ENCODE assay signal across 8 mouse cellular contexts in genomic region chr1:154032669-154033099, GRCm38 (mm10).
DNase-seq lines count a peak whose midpoint lies in the region; ATAC-seq lines count a peak whose summit lies in the region.

No protein-coding gene starts in this region.

- WGBS in hindbrain, embryonic 11.5 days, result 20% methylated on average over 14 of the region's 14 CpGs
- WGBS in lung, embryonic 16.5 days, result 14% methylated on average over 14 of the region's 14 CpGs

- H3K9me3 ChIP-seq in hindbrain, embryonic 11.5 days (ENCODE audit: control insufficient read depth, low read length), result no peaks in the 10 kb centered on the region
- no peaks in the 10 kb centered on the region for H3K9me3 ChIP-seq in lung, embryonic 16.5 days (ENCODE audit: control insufficient read depth, low read length)

- no peaks in the 10 kb centered on the region for H3K27me3 ChIP-seq in hindbrain, embryonic 11.5 days (ENCODE audit: control insufficient read depth, insufficient read depth, low read length)
- H3K27me3 ChIP-seq in lung, embryonic 16.5 days (ENCODE audit: control insufficient read depth, insufficient read depth, low read depth, low read length), result no peaks in the 10 kb centered on the region

- DNase-seq in Muller cell, postnatal 12 days (ENCODE audit: inconsistent ontology term), result peak; percentile 72
- peak; percentile 67 to 72 for DNase-seq in cerebellum, postnatal 10 days
- DNase-seq in frontal cortex, adult 2 months (ENCODE audit: extremely low spot score in 1 of 2, low spot score in 1 of 2), result peak; percentile 45 to 90
- peak; percentile 78 for DNase-seq in hindbrain, embryonic 11.5 days (ENCODE audit: low spot score)
- DNase-seq in layer of hippocampus, postnatal 10 days (ENCODE audit: low spot score in 2 of 2), result peak; percentile 76 to 79
- DNase-seq in right cerebral cortex, adult 2 months (ENCODE audit: low spot score in 2 of 2), result peak; percentile 80 to 89
- peak; percentile 23 for DNase-seq in urinary bladder, postnatal 10 days (ENCODE audit: low spot score)

- no peak overlapping the region for H3K27ac ChIP-seq in hindbrain, embryonic 11.5 days (ENCODE audit: low read depth, low read length)
- no peak overlapping the region for H3K27ac ChIP-seq in lung, embryonic 16.5 days (ENCODE audit: low read length)

- no peak for ATAC-seq in hindbrain, embryonic 11.5 days (ENCODE audit: low FRiP score)
- peak; percentile 48 for ATAC-seq in lung, embryonic 16.5 days (ENCODE audit: low read depth)

- no peaks in the 10 kb centered on the region for H3K4me1 ChIP-seq in hindbrain, embryonic 11.5 days (replicated peaks; ENCODE audit: control insufficient read depth, insufficient read depth, low read length)
- H3K4me1 ChIP-seq in lung, embryonic 16.5 days (replicated peaks; ENCODE audit: control insufficient read depth, insufficient read depth, low read length), result peaks cover 9% of the 10 kb centered on the region

- H3K36me3 ChIP-seq in hindbrain, embryonic 11.5 days (ENCODE audit: control insufficient read depth, insufficient read depth, low read length), result no peaks in the 10 kb centered on the region
- H3K36me3 ChIP-seq in lung, embryonic 16.5 days (ENCODE audit: control insufficient read depth, insufficient read depth, low read length), result no peaks in the 10 kb centered on the region

- no peak overlapping the region for H3K4me2 ChIP-seq in hindbrain, embryonic 11.5 days (replicated peaks; ENCODE audit: low read depth, low read length)
- H3K4me2 ChIP-seq in lung, embryonic 16.5 days (ENCODE audit: low read depth, low read length), result peak overlapping the region; percentile 43

- H3K9ac ChIP-seq in hindbrain, embryonic 11.5 days (ENCODE audit: low read depth, low read length), result no peak overlapping the region
- no peak overlapping the region for H3K9ac ChIP-seq in lung, embryonic 16.5 days (ENCODE audit: low read length)

- H3K4me3 ChIP-seq in hindbrain, embryonic 11.5 days (ENCODE audit: low read depth, low read length), result no peak overlapping the region
- H3K4me3 ChIP-seq in lung, embryonic 16.5 days (ENCODE audit: low read length), result no peak overlapping the region

Comparison
In these comparisons a context has a peak if more than half of its experiments do, and no peak if none do; other contexts are left out.
1. DNase-seq: peak in every context shown above with its lines; median percentile 84 in right cerebral cortex, adult 2 months; 78 in hindbrain, embryonic 11.5 days; 78 in layer of hippocampus, postnatal 10 days; 72 in Muller cell, postnatal 12 days; 70 in cerebellum, postnatal 10 days; 68 in frontal cortex, adult 2 months; 23 in urinary bladder, postnatal 10 days.